9 mouse cellular contexts compared by ENCODE assay signal in the genomic region with DNA sequence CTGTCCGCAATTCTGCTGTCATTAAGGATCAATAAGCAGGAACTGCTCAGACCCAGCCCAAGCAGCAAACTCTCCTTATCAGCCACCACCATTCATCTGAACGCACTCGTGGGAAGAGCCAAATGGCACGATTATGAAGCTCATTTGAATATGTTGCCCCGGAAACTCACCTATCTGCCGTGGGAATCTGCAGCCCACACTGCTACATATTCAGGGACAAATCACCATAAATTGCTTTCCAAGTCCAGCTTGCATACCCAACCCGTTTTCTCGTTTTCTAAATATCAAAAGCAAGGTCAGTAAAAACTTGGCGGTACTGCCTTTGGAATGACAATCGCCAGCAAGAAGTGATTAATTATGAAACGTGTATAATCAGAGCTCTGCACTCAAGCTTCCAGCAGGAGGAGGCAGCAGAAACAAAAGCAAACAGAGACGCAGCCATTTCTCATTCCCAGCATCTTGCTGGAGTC.
A peak's percentile ranks its signal among the peaks of the same experiment; 100 is the strongest.
DNase-seq lines count a peak whose midpoint lies in the region; ATAC-seq lines count a peak whose summit lies in the region.
"Had no signal": no experiment of that assay in that cellular context is flagged by ENCODE, and none has a peak within 500 bp of the region (broad histone marks: within the 10 kb centered on the region; RNA-seq: fewer than 3 reads in every experiment).

No protein-coding gene starts in this region.

- H3K9ac ChIP-seq in hindbrain, embryonic 14.5 days = peak overlapping the region; percentile 32
- no peak overlapping the region for H3K9ac ChIP-seq in midbrain, embryonic 15.5 days
- H3K9ac ChIP-seq: heart, embryonic 15.5 days had no signal

- peak overlapping the region; percentile 28 for H3K4me2 ChIP-seq in hindbrain, embryonic 14.5 days (replicated peaks)
- H3K4me2 ChIP-seq in midbrain, embryonic 15.5 days = peak overlapping the region; percentile 35
- H3K4me2 ChIP-seq: heart, embryonic 15.5 days had no signal

- no peak overlapping the region for H3K4me3 ChIP-seq in hindbrain, embryonic 14.5 days (replicated peaks; ENCODE audit: low read length)
- 0 out of 2 replicates have a peak overlapping the region, but pooled peaks have one; percentile 0 for H3K4me3 ChIP-seq in midbrain, embryonic 15.5 days
- H3K4me3 ChIP-seq: heart, embryonic 15.5 days had no signal

- H3K27ac ChIP-seq in hindbrain, embryonic 14.5 days = peak overlapping the region; percentile 84
- H3K27ac ChIP-seq in midbrain, embryonic 15.5 days = peak overlapping the region; percentile 86
- H3K27ac ChIP-seq: heart, embryonic 15.5 days had no signal

- H3K4me1 ChIP-seq in hindbrain, embryonic 14.5 days (replicated peaks; ENCODE audit: control insufficient read depth, insufficient read depth, low read length) = peaks cover 27% of the 10 kb centered on the region
- peaks cover 32% of the 10 kb centered on the region for H3K4me1 ChIP-seq in midbrain, embryonic 15.5 days

- peak; percentile 20 for DNase-seq in layer of hippocampus, adult 9-10 months (ENCODE audit: low spot score)
- DNase-seq in layer of hippocampus, postnatal 25 days (ENCODE audit: extremely low spot score in 1 of 2, low spot score in 1 of 2) = no peak
- peak; percentile 39 for DNase-seq in c-Kit-positive CD71-positive TER-119-negative erythroid progenitor cells, embryonic 14.5 days (ENCODE audit: low read depth)
- peak; percentile 62 for DNase-seq in hindbrain, embryonic 14.5 days (ENCODE audit: low spot score)
- DNase-seq in kidney, postnatal 10 days = no peak
- no peak for DNase-seq in heart, postnatal 25 days (ENCODE audit: low spot score)
- DNase-seq in kidney, postnatal 14 days = no peak

- H3K9me3 ChIP-seq in hindbrain, embryonic 14.5 days (ENCODE audit: control insufficient read depth, low read length) = no peaks in the 10 kb centered on the region
- no peaks in the 10 kb centered on the region for H3K9me3 ChIP-seq in midbrain, embryonic 15.5 days
- H3K9me3 ChIP-seq: heart, embryonic 15.5 days had no signal

- ATAC-seq in hindbrain, embryonic 14.5 days (ENCODE audit: low FRiP score) = peak; percentile 39; the same call in 1 of the 2 replicates
- ATAC-seq in midbrain, embryonic 15.5 days (replicated peaks) = peak; percentile 48; the same call in 1 of the 2 replicates

- H3K27me3 ChIP-seq in hindbrain, embryonic 14.5 days (ENCODE audit: control insufficient read depth, insufficient read depth, low read length) = no peaks in the 10 kb centered on the region
- no peaks in the 10 kb centered on the region for H3K27me3 ChIP-seq in midbrain, embryonic 15.5 days (replicated peaks)
- H3K27me3 ChIP-seq: heart, embryonic 15.5 days had no signal

- WGBS in hindbrain, embryonic 14.5 days = 16% methylated on average over 12 of the region's 12 CpGs
- WGBS in midbrain, embryonic 15.5 days = 13% methylated on average over 12 of the region's 12 CpGs

- H3K36me3 ChIP-seq in hindbrain, embryonic 14.5 days (replicated peaks; ENCODE audit: control insufficient read depth, insufficient read depth) = no peaks in the 10 kb centered on the region
- H3K36me3 ChIP-seq in midbrain, embryonic 15.5 days (replicated peaks) = no peaks in the 10 kb centered on the region
- H3K36me3 ChIP-seq: heart, embryonic 15.5 days had no signal

- intact Hi-C loops in heart, postnatal 25 days (cut with DNase I) = no loop called here

Comparison
In these comparisons a context has a peak if more than half of its experiments do, and no peak if none do; other contexts are left out.
1. DNase-seq: peak in layer of hippocampus, adult 9-10 months (single experiment), c-Kit-positive CD71-positive TER-119-negative erythroid progenitor cells, embryonic 14.5 days (single experiment) and hindbrain, embryonic 14.5 days (single experiment); none in layer of hippocampus, postnatal 25 days (0 of 2), kidney, postnatal 10 days (single experiment), heart, postnatal 25 days (single experiment) and kidney, postnatal 14 days (single experiment).